Mouse (Mus musculus): ENCODE measurements around the gene Nrarp.

Gene Nrarp

DNA sequence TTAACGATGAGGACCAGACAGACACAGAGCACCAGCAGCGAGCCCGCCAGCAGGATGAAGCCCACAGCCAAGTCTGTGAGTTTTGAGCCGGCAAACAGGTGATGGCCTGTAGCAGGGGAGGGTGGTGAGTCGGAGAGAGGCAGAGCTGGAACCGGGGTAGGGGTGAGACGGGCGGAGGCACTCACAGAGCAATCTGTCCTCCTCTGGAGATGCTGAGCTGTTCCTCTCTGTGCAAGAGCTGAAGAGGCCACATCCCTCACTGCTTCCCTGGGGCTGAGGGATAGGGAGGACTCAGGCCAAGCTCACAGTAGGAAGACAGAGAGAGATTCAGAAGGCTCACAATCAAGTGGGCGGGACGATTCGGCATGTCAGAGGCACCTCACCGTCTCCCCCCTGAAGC is 50.5 kb downstream of the Nrarp start:
- no peak for DNase-seq
